Mouse (Mus musculus) brain, embryonic 14.5 days (tissue): ENCODE results near the gene Sh2b1. TPM values are rescaled to one million over a fixed set of nuclear protein-coding genes. Genes with fewer than 3 reads are reported as not detected.
A peak's percentile ranks its signal among the peaks of the same experiment; 100 is the strongest.

Source experiments
- DNase-seq: peaks from one replicate; pipeline ENCODE4 v3.0.0-alpha.2; 2011; ENCODE audit warnings: low read depth
- CTCF ChIP-seq: fragments of 200-500 bp; IDR thresholded peaks from 2 replicates; pipeline ENCODE4 v1.5.1; 2012; ENCODE audit warnings: inconsistent platforms, mild to moderate bottlenecking, moderate library complexity, borderline replicate concordance; ENCODE audit not compliant: insufficient read depth, insufficient read length; ENCODE audit errors: extremely low read depth
- POLR2A ChIP-seq: fragments of 200-500 bp; IDR thresholded peaks from 2 replicates; pipeline ENCODE4 v1.6.1; 2012; ENCODE audit warnings: mild to moderate bottlenecking, inconsistent platforms, borderline replicate concordance; ENCODE audit not compliant: poor library complexity, insufficient read depth, insufficient read length, severe bottlenecking; ENCODE audit errors: extremely low read depth
- polyA plus RNA-seq: library from polyadenylated mRNA; depleted of rRNA; stranded (reverse); fragments of >200 nt; gene quantifications from 2 replicates; pipeline ENCODE4 v1.2.3, GENCODE M21; 2012

Gene Sh2b1
- polyA plus RNA-seq, 1 experiment = 83.6 TPM

- TF ChIP-seq POLR2A (no peak), CTCF (no peak)
- DNase-seq = no peak
Observed at GRCm38 (mm10) chr7:126452244-126452643, 23.0 kb downstream of the Sh2b1 start.

- TF ChIP-seq POLR2A (no peak), CTCF (no peak)
- DNase-seq = no peak
Observed at GRCm38 (mm10) chr7:126450641-126451040, 24.6 kb downstream of the Sh2b1 start.

GRCm38 (mm10) chr7:126449991-126450390, 25.2 kb downstream of the Sh2b1 start:
- TF ChIP-seq POLR2A (no peak), CTCF (no peak)
- DNase-seq = no peak

- no peak for DNase-seq
- TF ChIP-seq POLR2A (no peak), CTCF (no peak)
Observed at GRCm38 (mm10) chr7:126448481-126448880, 26.7 kb downstream of the Sh2b1 start.

- TF ChIP-seq POLR2A (no peak), CTCF (no peak)
- DNase-seq = no peak
Observed at GRCm38 (mm10) chr7:126446217-126446616, 29.0 kb downstream of the Sh2b1 start.

GRCm38 (mm10) chr7:126445104-126445815, 30.0 kb downstream of the Sh2b1 start:
- TF ChIP-seq CTCF (no peak), POLR2A (no peak)
- DNase-seq = no peak

- TF ChIP-seq CTCF = no peak
- no peak for TF ChIP-seq POLR2A
- DNase-seq = no peak
Observed at GRCm38 (mm10) chr7:126444536-126444935, 30.7 kb downstream of the Sh2b1 start.

- TF ChIP-seq POLR2A (no peak), CTCF (no peak)
- DNase-seq = no peak
Observed at GRCm38 (mm10) chr7:126443997-126444396, 31.2 kb downstream of the Sh2b1 start.

GRCm38 (mm10) chr7:126440134-126440533, 35.1 kb downstream of the Sh2b1 start:
- DNase-seq = peak; percentile 17
- TF ChIP-seq POLR2A = no peak
- no peak for TF ChIP-seq CTCF

GRCm38 (mm10) chr7:126436851-126437250, 38.4 kb downstream of the Sh2b1 start:
- DNase-seq = peak; percentile 58
- TF ChIP-seq CTCF (peak; percentile 90), POLR2A (no peak)

GRCm38 (mm10) chr7:126435801-126436200, 39.4 kb downstream of the Sh2b1 start:
- DNase-seq = no peak

GRCm38 (mm10) chr7:126434726-126435125, 40.5 kb downstream of the Sh2b1 start:
- TF ChIP-seq CTCF = no peak
- no peak for TF ChIP-seq POLR2A
- DNase-seq = no peak

More at GRCm38 (mm10) chr7:126435801-126436200, 39.4 kb downstream of the Sh2b1 start:
- TF ChIP-seq POLR2A (no peak), CTCF (no peak)
